Mouse (Mus musculus) heart, embryonic 10.5 days (tissue): ENCODE data around the gene Plaa. TPM values are rescaled to one million over a fixed set of nuclear protein-coding genes. Genes with fewer than 3 reads are reported as not detected.

ENCODE experiments used
- DNase-seq: peaks from one replicate; pipeline ENCODE4 v3.0.0-alpha.2; 2017; ENCODE audit warnings: low spot score
- H3K27ac ChIP-seq: fragments of 300-500 bp; sonication (generic); 2 replicates; pipeline ENCODE4 v1.5.1; 2016; ENCODE audit warnings: mild to moderate bottlenecking
- H3K27me3 ChIP-seq: fragments of 300-500 bp; sonication (generic); 2 replicates; pipeline ENCODE4 v1.6.1; 2016; ENCODE audit warnings: mild to moderate bottlenecking; ENCODE audit not compliant: poor library complexity, insufficient read depth, severe bottlenecking
- H3K36me3 ChIP-seq: fragments of 300-500 bp; sonication (generic); 2 replicates; pipeline ENCODE4 v1.6.1; 2016; ENCODE audit warnings: mild to moderate bottlenecking, moderate library complexity
- H3K4me1 ChIP-seq: fragments of 300-500 bp; sonication (generic); 2 replicates; pipeline ENCODE4 v1.6.1; 2016; ENCODE audit warnings: mild to moderate bottlenecking
- H3K4me3 ChIP-seq: fragments of 300-500 bp; sonication (generic); 2 replicates; pipeline ENCODE4 v1.5.1; 2016; ENCODE audit warnings: mild to moderate bottlenecking, moderate library complexity
- H3K9me3 ChIP-seq: fragments of 300-500 bp; sonication (generic); 2 replicates; pipeline ENCODE4 v1.6.1; 2016; ENCODE audit warnings: mild to moderate bottlenecking, moderate library complexity
- WGBS: fragments of 180-500 bp; shearing (Covaris S2); methylation state at CpG from one replicate; pipeline ENCODE4 v1.1.7; 2016; 5-methylcytosine and 5-hydroxymethylcytosine counted together
- polyA plus RNA-seq: library from polyadenylated mRNA; unstranded; fragments of >200 nt; fragmentation: Nextera tagmentation; extraction: Ambion mirVana; gene quantifications from 2 replicates; pipeline ENCODE4 v1.2.1, GENCODE M21; 2016

The Plaa gene
- polyA plus RNA-seq, 1 experiment from 2014 or later, result 80.7 TPM

GRCm38 (mm10) chr4:94529448-94529847 lies 73.6 kb downstream of the Plaa start:
- 89% methylated on average over 1 of the region's 1 CpGs for WGBS
- Histone ChIP-seq H3K9me3 (no peaks in the 10 kb centered on the region), H3K27me3 (no peaks in the 10 kb centered on the region), H3K36me3 (0 out of 2 replicates have a peak, but pooled peaks cover 2% of the 10 kb centered on the region), H3K27ac (no peak overlapping the region), H3K4me3 (no peak overlapping the region), H3K4me1 (no peaks in the 10 kb centered on the region)
- no peak for DNase-seq

- no peak overlapping the region for H3K4me3 ChIP-seq
- no peaks in the 10 kb centered on the region for H3K9me3 ChIP-seq
- H3K36me3 ChIP-seq, result no peaks in the 10 kb centered on the region
- no peaks in the 10 kb centered on the region for H3K4me1 ChIP-seq
- no peak overlapping the region for H3K27ac ChIP-seq
- no peak for DNase-seq
- no peaks in the 10 kb centered on the region for H3K27me3 ChIP-seq
These were observed 79.7 kb downstream of the Plaa start for GRCm38 (mm10) chr4:94523321-94523720.

GRCm38 (mm10) chr4:94517631-94518030 lies 85.4 kb downstream of the Plaa start:
- WGBS, result 72% methylated on average over 4 of the region's 4 CpGs
- Histone ChIP-seq H3K4me3 (no peak overlapping the region), H3K9me3 (no peaks in the 10 kb centered on the region), H3K27ac (no peak overlapping the region), H3K27me3 (no peaks in the 10 kb centered on the region), H3K4me1 (no peaks in the 10 kb centered on the region), H3K36me3 (peaks cover 7% of the 10 kb centered on the region)
- no peak for DNase-seq

Other genes with a start within 250 kb of the Plaa start
- gene Gm10306, start 46.7 kb downstream of the Plaa start, polyA plus RNA-seq, result not detected in 2 replicates
- 13.4 and 21.3 TPM in 2 replicates for gene Caap1, start 46.4 kb downstream of the Plaa start, polyA plus RNA-seq
- gene Ift74, start 11.2 kb upstream of the Plaa start, polyA plus RNA-seq, result 13.9 and 21.5 TPM in 2 replicates
- gene Lrrc19, start 46.9 kb upstream of the Plaa start, polyA plus RNA-seq, result 0.36 and 0.65 TPM in 2 replicates
- 41.4 and 63.6 TPM in 2 replicates for gene Tek, start 136.0 kb upstream of the Plaa start, polyA plus RNA-seq